ENCODE assay signal across 7 mouse cellular contexts in the genomic region with DNA sequence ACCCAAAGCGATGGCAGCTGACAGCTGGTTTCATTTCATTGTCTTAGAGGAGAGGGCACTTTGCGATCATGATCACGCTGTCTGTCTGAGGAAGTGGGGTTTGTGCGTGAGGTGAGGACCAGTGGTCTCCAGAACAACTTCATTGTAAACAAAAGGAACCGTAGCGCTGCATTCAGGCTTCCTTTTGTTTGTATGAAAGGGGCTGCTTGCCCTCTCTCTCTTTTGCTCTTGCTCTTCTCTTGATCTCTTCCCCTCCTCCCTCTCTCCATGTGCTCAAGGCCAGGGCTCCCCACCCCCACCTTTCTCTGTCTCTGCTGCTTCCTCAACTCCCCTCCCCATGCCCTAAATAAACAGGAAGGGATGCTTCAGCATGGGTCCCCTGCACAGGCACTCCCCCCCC. TPM values are rescaled to one million over a fixed set of nuclear protein-coding genes. Genes with fewer than 3 reads are reported as not detected.
DNase-seq lines count a peak whose midpoint lies in the region; ATAC-seq and TF ChIP-seq lines count a peak whose summit lies in the region.

No protein-coding gene starts in this region.

- ATAC-seq in CD4-positive, CD25-positive, alpha-beta regulatory T cell, adult 4 months: peak; percentile 24
- peak; percentile 21; the same call in 1 of the 2 replicates for ATAC-seq in hindbrain, postnatal 0 days
- ATAC-seq in midbrain, embryonic 15.5 days (replicated peaks): 0 out of 2 replicates have a peak, but pooled peaks have one; percentile 27
- ATAC-seq in erythroblast, adult 5-6 weeks (replicated peaks; ENCODE audit: low FRiP score, poor library complexity, severe bottlenecking): no peak

- H3K27ac ChIP-seq in hindbrain, postnatal 0 days: no peak overlapping the region
- no peak overlapping the region for H3K27ac ChIP-seq in midbrain, embryonic 15.5 days

- DNase-seq in R1 (ENCODE audit: low read depth, low spot score): peak; percentile 70
- peak; percentile 13 for DNase-seq in hindbrain, postnatal 0 days (ENCODE audit: low spot score)
- DNase-seq in right cerebral cortex, postnatal 25 days: no peak
- DNase-seq in right cerebral cortex, postnatal 14 days: no peak

- TF ChIP-seq CTCF in hindbrain, postnatal 0 days (IDR thresholded peaks at IDR 0.05; ENCODE audit: low read depth): no peak

- H3K9me3 ChIP-seq in hindbrain, postnatal 0 days (ENCODE audit: low read length): no peaks in the 10 kb centered on the region
- H3K9me3 ChIP-seq in midbrain, embryonic 15.5 days: no peaks in the 10 kb centered on the region

- 7% methylated on average over 6 of the region's 6 CpGs for WGBS in hindbrain, postnatal 0 days
- WGBS in midbrain, embryonic 15.5 days: 5% methylated on average over 6 of the region's 6 CpGs

- H3K4me2 ChIP-seq in hindbrain, postnatal 0 days (ENCODE audit: low read depth, low read length): peak overlapping the region; percentile 33; the same call in 1 of the 2 replicates
- H3K4me2 ChIP-seq in midbrain, embryonic 15.5 days: peak overlapping the region; percentile 25; the same call in 1 of the 2 replicates

- no peaks in the 10 kb centered on the region; the same call in 1 of the 2 replicates for H3K4me1 ChIP-seq in hindbrain, postnatal 0 days (ENCODE audit: insufficient read depth, low read length)
- peaks cover 17% of the 10 kb centered on the region for H3K4me1 ChIP-seq in midbrain, embryonic 15.5 days

- H3K9ac ChIP-seq in hindbrain, postnatal 0 days (replicated peaks; ENCODE audit: low read length): no peak overlapping the region
- no peak overlapping the region for H3K9ac ChIP-seq in midbrain, embryonic 15.5 days

- no peak overlapping the region for H3K4me3 ChIP-seq in hindbrain, postnatal 0 days (ENCODE audit: low read length)
- no peak overlapping the region for H3K4me3 ChIP-seq in midbrain, embryonic 15.5 days

- H3K36me3 ChIP-seq in hindbrain, postnatal 0 days (ENCODE audit: insufficient read depth, low read length): no peaks in the 10 kb centered on the region
- no peaks in the 10 kb centered on the region for H3K36me3 ChIP-seq in midbrain, embryonic 15.5 days (replicated peaks)

- H3K27me3 ChIP-seq in hindbrain, postnatal 0 days (ENCODE audit: insufficient read depth, low read length): no peaks in the 10 kb centered on the region
- H3K27me3 ChIP-seq in midbrain, embryonic 15.5 days (replicated peaks): no peaks in the 10 kb centered on the region

RNA-seq across cellular contexts. Expression of gene Nap1l1, which starts 51.0 kb away (rescaled TPM):
- 100 to 1,000 TPM; 105 to 108 TPM for polyA plus RNA-seq in CD4-positive, CD25-positive, alpha-beta regulatory T cell, adult 4 months (2017; shearing (Covaris generic))
- 45.4 and 48.7 TPM in 2 replicates for total RNA-seq in hindbrain, postnatal 0 days (2014; rRNA removed)
- polyA plus RNA-seq in hindbrain, postnatal 0 days (2015; fragmentation: Nextera tagmentation; extraction: Ambion mirVana): 174 and 197 TPM in 2 replicates
- polyA plus RNA-seq in midbrain, embryonic 15.5 days (2015; fragmentation: Nextera tagmentation; extraction: Ambion mirVana): 164 and 167 TPM in 2 replicates
- total RNA-seq in erythroblast, adult 5-6 weeks (2015; ENCODE audit: low replicate concordance): 105 and 154 TPM in 2 replicates
- total RNA-seq in erythroblast, adult 5-6 weeks (2017; ENCODE audit: low replicate concordance): 128 and 220 TPM in 2 replicates

Comparison
In these comparisons a context has a peak if more than half of its experiments do, and no peak if none do; other contexts are left out.
1. DNase-seq: peak in R1 (single experiment) and hindbrain, postnatal 0 days (single experiment); none in right cerebral cortex, postnatal 25 days (single experiment) and right cerebral cortex, postnatal 14 days (single experiment).